Mouse (Mus musculus) cortical plate, adult 2 months (tissue): ENCODE results near the gene Arid1b. TPM values are rescaled to one million over a fixed set of nuclear protein-coding genes. Genes with fewer than 3 reads are reported as not detected.

Experiments
- H3K27ac ChIP-seq: fragments of 200-500 bp; 2 replicates; pipeline ENCODE4 v1.5.1; 2012; ENCODE audit warnings: low read length, control low read depth, inconsistent platforms; ENCODE audit not compliant: insufficient read depth
- H3K4me1 ChIP-seq: fragments of 200-500 bp; 2 replicates; pipeline ENCODE4 v1.6.1; 2011; ENCODE audit warnings: low read length; ENCODE audit not compliant: control insufficient read depth, insufficient read depth
- H3K4me3 ChIP-seq: fragments of 200-500 bp; 2 replicates; pipeline ENCODE4 v1.5.1; 2011; ENCODE audit warnings: mild to moderate bottlenecking, low read length, control low read depth; ENCODE audit not compliant: insufficient read depth
- CTCF ChIP-seq: fragments of 200-500 bp; IDR thresholded peaks from 2 replicates; pipeline ENCODE4 v1.5.1; 2011; ENCODE audit warnings: mild to moderate bottlenecking, control low read depth, low read length; ENCODE audit not compliant: insufficient read depth; ENCODE audit errors: extremely low read depth
- POLR2A ChIP-seq: fragments of 200-500 bp; IDR thresholded peaks from 2 replicates; pipeline ENCODE4 v1.6.1; 2011; ENCODE audit warnings: mild to moderate bottlenecking, low read length, control low read depth; ENCODE audit not compliant: insufficient read depth; ENCODE audit errors: extremely low read depth
- polyA plus RNA-seq: library from polyadenylated mRNA; depleted of rRNA; stranded (reverse); fragments of >200 nt; gene quantifications from 2 replicates; pipeline ENCODE4 v1.2.3, GENCODE M21; 2012

Arid1b gene
- polyA plus RNA-seq, 1 experiment, result 22.8 TPM

DNA sequence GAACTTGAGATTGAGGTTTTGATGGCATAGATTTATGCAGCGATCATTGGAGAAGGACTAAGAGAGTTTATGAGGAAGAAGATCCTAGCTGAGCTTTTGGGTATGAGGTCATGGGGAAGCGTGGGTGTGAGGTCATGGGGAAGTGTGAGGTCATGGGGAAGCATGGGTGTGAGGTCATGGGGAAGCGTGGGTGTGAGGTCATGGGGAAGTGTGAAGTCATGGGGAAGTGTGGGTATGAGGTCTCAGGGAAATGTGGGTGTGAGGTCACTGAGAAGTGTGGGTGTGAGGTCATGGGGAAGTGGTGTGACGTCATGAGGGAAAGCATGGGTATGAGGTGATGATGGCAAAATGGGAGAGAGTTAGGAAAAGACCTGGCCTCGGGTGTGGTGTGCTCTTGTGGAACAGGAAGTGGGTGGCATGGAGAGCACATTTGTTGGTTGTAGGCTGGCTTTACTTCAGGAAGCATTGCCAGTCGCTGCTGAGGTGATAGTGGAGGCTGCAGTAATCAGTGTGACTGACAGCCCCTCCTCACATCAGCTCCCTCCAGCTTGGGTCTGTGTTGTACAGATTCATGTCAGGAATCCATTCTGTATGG lies 180.4 kb downstream of the Arid1b start:
- TF ChIP-seq CTCF (no peak), POLR2A (no peak)
- H3K4me1 ChIP-seq, result peaks cover 18% of the 10 kb centered on the region
- H3K4me3 ChIP-seq, result no peak overlapping the region
- H3K27ac ChIP-seq, result no peak overlapping the region

DNA sequence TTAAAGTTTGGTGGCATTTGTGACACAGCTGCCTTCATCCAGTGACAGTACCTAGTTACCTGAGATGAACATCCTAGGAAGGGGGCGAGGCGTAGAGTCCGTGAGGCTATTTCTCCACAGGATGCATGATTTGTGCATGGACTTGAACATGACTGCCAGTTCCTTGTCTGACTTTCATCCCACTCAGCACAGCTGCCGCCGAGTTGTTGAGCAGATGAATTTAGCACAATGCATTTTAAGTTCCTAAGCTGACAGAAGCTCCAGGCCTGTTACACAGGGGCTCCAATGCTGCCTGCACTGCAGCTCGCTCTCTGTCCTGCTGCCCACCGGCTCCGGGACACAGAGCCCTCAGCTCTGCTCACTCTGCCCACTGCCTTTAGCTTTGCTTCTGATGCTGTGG lies 181.4 kb downstream of the Arid1b start:
- Histone ChIP-seq H3K4me1 (peaks cover 13% of the 10 kb centered on the region), H3K27ac (peak overlapping the region; percentile 9)
- TF ChIP-seq POLR2A, result no peak
- TF ChIP-seq CTCF, result no peak

DNA sequence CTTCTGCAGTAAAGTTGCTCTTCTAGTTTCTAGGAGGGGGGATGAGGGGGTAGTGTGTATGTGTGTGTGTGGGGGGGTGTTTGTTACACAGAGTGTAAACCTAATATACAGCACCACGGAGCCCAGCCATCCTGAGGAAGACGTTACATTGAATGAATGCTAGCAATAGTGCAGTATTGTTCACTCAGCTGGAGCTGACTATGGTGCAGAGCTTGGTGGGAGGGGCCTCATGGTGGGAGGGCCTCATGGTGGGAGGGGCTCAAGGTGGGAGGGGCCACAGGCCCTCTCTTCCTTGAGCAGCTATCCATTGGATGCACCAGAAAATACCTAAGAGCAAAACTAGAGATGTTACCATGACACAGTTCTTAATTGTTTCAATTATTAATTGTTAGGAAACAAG lies 182.2 kb downstream of the Arid1b start:
- TF ChIP-seq POLR2A (no peak), CTCF (no peak)
- Histone ChIP-seq H3K27ac (no peak overlapping the region), H3K4me1 (peaks cover 13% of the 10 kb centered on the region), H3K4me3 (no peak overlapping the region)

More for the DNA sequence above, 181.4 kb downstream of the Arid1b start:
- no peak overlapping the region for H3K4me3 ChIP-seq

DNA sequence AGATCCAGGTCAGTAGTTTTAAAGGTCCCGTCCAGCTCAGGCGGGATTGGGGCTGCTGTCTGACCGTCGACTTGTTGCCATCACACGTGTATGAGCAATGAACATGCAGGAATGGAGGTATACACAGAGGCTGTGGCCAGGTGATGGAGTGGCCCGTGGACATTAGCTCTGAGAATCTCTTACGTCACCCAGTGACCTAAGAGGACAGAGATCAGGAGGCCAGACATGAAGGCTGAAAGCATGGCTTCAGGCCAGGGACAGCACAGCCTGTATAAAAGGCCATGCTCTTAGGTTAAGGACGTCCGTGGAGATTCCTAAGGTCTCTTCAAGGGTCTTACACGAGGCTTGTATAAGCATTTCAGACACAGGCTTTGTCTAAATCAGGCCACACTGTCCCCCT lies 184.4 kb downstream of the Arid1b start:
- Histone ChIP-seq H3K4me1 (peaks cover 10% of the 10 kb centered on the region), H3K4me3 (no peak overlapping the region), H3K27ac (no peak overlapping the region)
- TF ChIP-seq CTCF, result no peak
- no peak for TF ChIP-seq POLR2A

DNA sequence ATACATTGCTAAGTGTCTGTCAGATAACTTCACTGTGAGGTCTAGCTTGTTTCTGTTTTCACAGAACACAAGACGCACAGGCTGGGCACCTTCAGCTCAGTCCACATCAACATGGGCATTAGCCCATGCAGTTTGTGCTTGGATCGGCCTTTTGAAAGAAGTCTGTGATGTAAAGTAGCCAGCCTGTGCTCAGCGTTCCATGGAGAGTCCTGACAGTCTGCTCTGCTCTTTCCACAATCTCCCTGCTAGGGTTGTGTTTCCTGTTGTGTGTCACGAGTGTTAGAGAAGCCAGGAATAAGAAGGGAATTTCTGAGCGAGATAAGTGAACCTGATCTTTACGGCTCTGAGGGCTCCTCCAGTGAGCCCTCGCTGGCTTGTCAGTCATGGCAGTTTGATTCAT lies 184.9 kb downstream of the Arid1b start:
- H3K27ac ChIP-seq, result no peak overlapping the region
- TF ChIP-seq CTCF (no peak), POLR2A (no peak)
- H3K4me3 ChIP-seq, result no peak overlapping the region
- H3K4me1 ChIP-seq, result peaks cover 10% of the 10 kb centered on the region

DNA sequence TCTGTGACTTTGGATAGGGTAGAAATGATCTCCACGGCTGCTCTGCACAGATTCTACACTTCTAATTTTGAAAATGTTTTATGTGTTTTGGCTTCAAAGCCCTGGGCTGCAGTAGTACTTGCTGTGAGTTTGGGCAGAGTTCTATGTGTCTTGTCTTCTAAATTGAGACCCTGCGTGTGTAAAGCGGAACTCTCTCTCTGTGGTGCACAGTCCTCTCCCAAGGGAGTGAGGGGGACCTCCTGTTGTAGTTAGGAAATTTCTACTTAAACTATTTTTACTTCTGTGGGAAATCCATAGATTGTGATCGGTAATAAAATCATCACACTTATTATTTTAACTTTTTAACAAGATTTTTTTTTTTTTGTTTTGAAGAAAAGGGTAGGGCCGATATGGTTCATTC lies 185.3 kb downstream of the Arid1b start:
- TF ChIP-seq POLR2A (no peak), CTCF (no peak)
- Histone ChIP-seq H3K4me1 (peaks cover 9% of the 10 kb centered on the region), H3K27ac (no peak overlapping the region), H3K4me3 (no peak overlapping the region)

DNA sequence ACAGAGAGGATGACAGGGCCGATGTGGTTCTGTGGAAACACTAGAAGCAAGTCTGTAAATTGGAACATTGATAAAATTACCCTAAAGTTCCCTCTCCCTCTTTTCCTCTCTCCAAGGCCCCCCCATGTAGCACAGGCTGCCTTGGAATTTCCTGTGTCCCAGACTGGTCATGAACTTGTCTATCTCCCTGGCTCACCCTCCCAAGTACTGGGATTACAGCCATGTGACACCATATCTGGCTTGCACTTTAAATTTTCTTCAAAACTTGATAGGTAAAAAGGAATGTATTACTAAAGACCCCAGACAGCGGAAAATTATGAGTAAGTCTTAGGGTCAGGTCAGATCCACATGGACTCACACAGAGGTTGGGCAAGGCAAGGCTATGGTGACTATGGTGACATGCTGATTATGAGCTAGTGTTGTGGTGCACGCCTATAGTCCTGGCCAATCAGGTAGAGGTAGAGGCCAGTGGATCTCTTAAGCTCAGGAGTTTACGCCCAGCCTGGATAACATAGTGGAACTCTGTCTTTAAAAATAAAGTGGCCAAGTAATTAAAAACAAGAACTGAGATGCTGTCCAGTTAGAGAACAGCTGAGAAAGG lies 185.9 kb downstream of the Arid1b start:
- TF ChIP-seq POLR2A, result no peak
- no peak for TF ChIP-seq CTCF
- Histone ChIP-seq H3K27ac (no peak overlapping the region), H3K4me3 (no peak overlapping the region), H3K4me1 (peaks cover 7% of the 10 kb centered on the region)

DNA sequence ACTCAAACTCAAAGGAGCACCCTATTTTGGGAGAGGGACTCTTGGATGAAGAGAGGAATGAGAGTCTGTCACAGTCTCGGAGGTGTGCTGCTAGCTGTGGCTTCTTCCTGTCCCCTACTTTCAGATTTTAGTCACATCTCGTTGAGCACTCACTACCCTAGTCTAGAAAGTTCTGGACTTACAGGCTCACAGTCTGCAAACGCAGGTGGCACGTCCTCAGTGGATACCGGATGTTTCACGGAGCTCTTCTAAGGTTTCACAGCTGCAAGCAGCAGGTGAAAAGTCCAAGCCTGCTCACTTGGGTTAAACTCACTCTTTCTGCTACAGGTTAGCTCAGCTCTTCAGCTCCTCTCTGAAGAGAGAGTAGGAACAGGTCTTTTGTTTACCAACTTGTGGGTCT lies 186.8 kb downstream of the Arid1b start:
- H3K4me1 ChIP-seq, result peaks cover 2% of the 10 kb centered on the region
- TF ChIP-seq CTCF, result no peak
- TF ChIP-seq POLR2A, result no peak
- no peak overlapping the region for H3K27ac ChIP-seq
- no peak overlapping the region for H3K4me3 ChIP-seq

DNA sequence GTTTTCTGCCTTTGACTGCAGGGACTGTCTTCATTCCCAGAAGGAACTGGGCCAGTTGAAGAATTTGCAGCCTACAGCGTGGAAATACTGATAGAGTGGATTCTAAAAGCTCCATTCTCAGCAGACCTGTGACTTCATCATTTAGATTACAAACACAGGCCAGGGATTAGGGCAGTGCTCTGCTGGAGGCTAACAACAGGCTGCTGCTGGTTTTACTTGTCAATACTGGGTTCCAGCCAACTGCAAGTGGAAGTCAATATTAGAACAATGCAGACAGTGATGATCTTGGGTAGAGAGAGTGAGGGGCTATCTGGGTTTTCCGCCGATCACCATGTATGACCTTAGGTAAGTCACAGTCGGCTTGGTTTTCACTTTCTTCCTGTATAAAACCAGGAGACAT lies 188.4 kb downstream of the Arid1b start:
- TF ChIP-seq CTCF (no peak), POLR2A (no peak)
- Histone ChIP-seq H3K4me3 (no peak overlapping the region), H3K27ac (no peak overlapping the region), H3K4me1 (peaks cover 2% of the 10 kb centered on the region; the same call in 1 of the 2 replicates)

DNA sequence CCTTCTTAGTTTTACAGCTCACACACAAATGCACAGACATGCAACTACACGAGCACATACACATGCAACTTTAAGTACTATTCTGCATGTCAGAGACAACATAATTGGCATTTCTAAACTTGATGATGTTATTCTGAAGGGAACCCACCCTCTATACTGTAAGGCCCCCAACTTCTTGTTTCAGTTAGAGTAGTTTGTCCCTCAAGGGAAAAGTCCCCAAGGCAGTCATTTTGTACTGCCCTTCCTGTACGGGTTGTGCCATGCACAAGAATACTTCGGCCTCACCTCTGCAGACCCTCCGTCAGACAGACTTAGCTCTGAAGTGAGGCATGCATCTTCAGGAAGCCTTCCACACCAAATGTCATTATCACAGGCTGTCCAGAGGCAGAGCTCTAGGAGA lies 191.4 kb downstream of the Arid1b start:
- Histone ChIP-seq H3K27ac (no peak overlapping the region), H3K4me3 (no peak overlapping the region), H3K4me1 (no peaks in the 10 kb centered on the region; the same call in 1 of the 2 replicates)
- no peak for TF ChIP-seq CTCF
- no peak for TF ChIP-seq POLR2A
